Mouse (Mus musculus) ovary, postnatal 10 days (tissue): ENCODE results near the gene Pax7.

ENCODE experiments used
- DNase-seq: peaks from one replicate; pipeline ENCODE4 v3.0.0; 2022; ENCODE audit warnings: low spot score

Gene Pax7

GRCm38 (mm10) chr4:139811475-139811874 lies 21.9 kb downstream of the Pax7 start:
- no peak for DNase-seq

GRCm38 (mm10) chr4:139810762-139811438 lies 22.4 kb downstream of the Pax7 start:
- no peak for DNase-seq

GRCm38 (mm10) chr4:139809381-139809820 lies 23.9 kb downstream of the Pax7 start:
- no peak for DNase-seq

- no peak for DNase-seq
These were observed 25.5 kb downstream of the Pax7 start for GRCm38 (mm10) chr4:139807820-139808219.

GRCm38 (mm10) chr4:139807191-139807808 lies 26.0 kb downstream of the Pax7 start:
- DNase-seq: no peak

GRCm38 (mm10) chr4:139804896-139805295 lies 28.4 kb downstream of the Pax7 start:
- DNase-seq: no peak

GRCm38 (mm10) chr4:139803981-139804380 lies 29.3 kb downstream of the Pax7 start:
- DNase-seq: no peak

GRCm38 (mm10) chr4:139799436-139800100 lies 33.8 kb downstream of the Pax7 start:
- DNase-seq: no peak

- DNase-seq: no peak
These were observed 36.0 kb downstream of the Pax7 start for GRCm38 (mm10) chr4:139797344-139797743.

- no peak for DNase-seq
These were observed 37.2 kb downstream of the Pax7 start for GRCm38 (mm10) chr4:139796115-139796514.

- DNase-seq: no peak
These were observed 42.2 kb downstream of the Pax7 start for GRCm38 (mm10) chr4:139791168-139791567.

GRCm38 (mm10) chr4:139789772-139790171 lies 43.6 kb downstream of the Pax7 start:
- no peak for DNase-seq

- DNase-seq: no peak
These were observed 50.3 kb downstream of the Pax7 start for GRCm38 (mm10) chr4:139782926-139783467.

- DNase-seq: no peak
These were observed 62.1 kb downstream of the Pax7 start for GRCm38 (mm10) chr4:139771125-139771631.

GRCm38 (mm10) chr4:139767823-139768222 lies 65.5 kb downstream of the Pax7 start:
- no peak for DNase-seq

GRCm38 (mm10) chr4:139767115-139767718 lies 66.1 kb downstream of the Pax7 start:
- no peak for DNase-seq

- DNase-seq: no peak
These were observed 71.4 kb downstream of the Pax7 start for GRCm38 (mm10) chr4:139761911-139762310.

GRCm38 (mm10) chr4:139760736-139761135 lies 72.6 kb downstream of the Pax7 start:
- DNase-seq: no peak

- DNase-seq: no peak
These were observed 74.6 kb downstream of the Pax7 start for GRCm38 (mm10) chr4:139758512-139759340.

GRCm38 (mm10) chr4:139756931-139757330 lies 76.4 kb downstream of the Pax7 start:
- no peak for DNase-seq

GRCm38 (mm10) chr4:139754148-139754710 lies 79.1 kb downstream of the Pax7 start:
- DNase-seq: no peak
